Mouse (Mus musculus): Measurements from ENCODE around the gene Dagla. TPM values are rescaled to one million over a fixed set of nuclear protein-coding genes. Genes with fewer than 3 reads are reported as not detected.

Gene Dagla
- total RNA-seq, 2 experiments from 2014 or later, result 93.7 to 95.4 TPM

DNA sequence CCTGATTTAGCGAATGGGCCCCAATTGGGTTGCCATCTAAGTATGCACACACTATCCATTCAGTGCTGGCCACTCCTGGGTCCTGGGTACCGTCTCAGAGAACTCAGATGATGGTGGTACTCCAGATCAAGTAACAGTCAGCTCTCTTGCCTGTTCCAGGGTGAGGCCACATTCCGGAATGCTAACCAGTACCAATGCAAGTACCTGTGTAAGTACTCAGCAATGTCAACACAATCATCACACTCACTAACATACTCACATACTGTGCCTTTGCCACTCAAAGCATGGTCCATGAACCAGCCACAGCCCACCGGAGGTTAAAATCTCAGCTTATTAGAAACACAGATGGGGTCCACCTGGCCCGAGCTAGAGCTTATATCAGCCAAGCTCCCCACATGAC lies 10.7 kb downstream of the Dagla start:
- TF ChIP-seq CTCF (IDR thresholded peaks at IDR 0.05), result no peak
- no peak for DNase-seq (ENCODE audit: extremely low spot score in 1 of 2, low spot score in 2 of 2)
- Histone ChIP-seq H3K27ac (peak overlapping the region; percentile 90), H3K4me3 (no peak overlapping the region)
- intact Hi-C loops (cut with DNase I), result no loop called here

DNA sequence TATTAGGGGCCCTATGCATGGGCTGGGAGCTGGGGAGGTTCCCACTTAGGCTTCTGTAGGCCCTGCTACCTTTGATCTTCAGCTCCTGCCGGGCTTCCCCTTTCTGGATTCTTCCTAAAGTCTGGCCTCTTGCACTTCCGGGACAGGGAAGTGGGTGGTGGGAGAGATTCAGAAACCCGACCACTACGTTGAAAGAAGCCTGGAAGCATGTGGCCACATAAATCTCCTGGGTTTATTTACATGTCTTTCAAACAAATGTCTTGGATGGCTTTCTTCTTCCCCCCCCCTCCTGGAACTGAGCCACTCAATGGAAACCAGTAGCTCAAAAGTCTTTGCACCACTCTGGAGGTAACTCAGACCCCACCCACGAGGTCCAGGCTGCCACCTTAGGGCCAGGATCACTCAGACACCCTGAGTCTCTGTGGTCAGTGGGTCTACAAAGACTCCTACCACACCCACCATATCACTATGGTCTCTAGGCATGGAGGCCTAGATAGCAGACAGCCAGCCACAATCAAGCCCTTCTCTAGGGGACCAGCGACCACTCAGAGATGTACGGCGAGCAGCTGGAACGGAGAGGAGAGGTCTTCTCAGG lies 12.7 kb downstream of the Dagla start:
- Histone ChIP-seq H3K4me3 (no peak overlapping the region), H3K27ac (peak overlapping the region; percentile 90)
- no peak for TF ChIP-seq CTCF (IDR thresholded peaks at IDR 0.05)
- no peak for DNase-seq (ENCODE audit: extremely low spot score in 1 of 2, low spot score in 2 of 2)
- intact Hi-C loops (cut with DNase I), result no loop called here

DNA sequence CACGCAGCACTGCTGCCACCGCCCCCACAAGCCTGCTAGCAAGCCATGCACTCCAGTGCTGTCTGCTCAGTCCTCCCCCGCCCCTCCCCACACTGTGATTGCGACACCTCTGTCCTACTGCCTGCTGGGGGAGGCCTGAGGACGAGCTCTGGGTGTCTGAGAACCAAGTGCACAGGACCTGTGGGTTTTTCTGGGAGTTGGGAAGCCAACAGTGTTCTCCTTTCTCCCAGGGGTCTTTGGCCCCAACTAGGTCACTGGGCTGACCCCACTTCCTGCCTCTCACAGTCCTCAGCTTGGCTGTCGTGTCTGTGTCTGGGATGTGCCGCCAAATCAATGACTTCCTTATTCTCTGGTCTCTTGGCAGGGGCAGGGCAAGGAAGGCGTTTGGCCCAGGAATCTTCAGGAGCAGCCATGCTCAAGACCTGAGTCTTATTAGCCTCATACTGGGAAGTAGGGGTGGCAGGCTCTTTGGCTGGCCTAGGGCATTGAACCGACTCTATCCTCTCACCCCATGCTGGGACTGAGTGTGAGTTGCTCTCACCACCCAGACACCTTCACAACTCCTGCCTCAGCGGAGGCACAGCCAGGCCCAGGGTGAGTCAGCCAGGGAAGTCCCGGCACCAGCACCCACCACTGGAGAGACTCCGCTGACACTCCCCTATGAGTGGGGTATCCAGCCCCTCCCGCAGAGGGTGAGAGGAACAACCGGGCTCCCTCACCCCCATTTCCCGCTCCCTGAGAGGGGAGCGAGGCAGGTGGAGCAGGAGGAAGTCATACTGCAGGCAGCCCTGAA lies 14.3 kb downstream of the Dagla start:
- intact Hi-C loops (cut with DNase I), result loop anchor here (1.0 kb wide), 1 partner anchor 17 kb away; no protein-coding TSS in a partner anchor
- H3K27ac ChIP-seq, result peak overlapping the region; percentile 86

DNA sequence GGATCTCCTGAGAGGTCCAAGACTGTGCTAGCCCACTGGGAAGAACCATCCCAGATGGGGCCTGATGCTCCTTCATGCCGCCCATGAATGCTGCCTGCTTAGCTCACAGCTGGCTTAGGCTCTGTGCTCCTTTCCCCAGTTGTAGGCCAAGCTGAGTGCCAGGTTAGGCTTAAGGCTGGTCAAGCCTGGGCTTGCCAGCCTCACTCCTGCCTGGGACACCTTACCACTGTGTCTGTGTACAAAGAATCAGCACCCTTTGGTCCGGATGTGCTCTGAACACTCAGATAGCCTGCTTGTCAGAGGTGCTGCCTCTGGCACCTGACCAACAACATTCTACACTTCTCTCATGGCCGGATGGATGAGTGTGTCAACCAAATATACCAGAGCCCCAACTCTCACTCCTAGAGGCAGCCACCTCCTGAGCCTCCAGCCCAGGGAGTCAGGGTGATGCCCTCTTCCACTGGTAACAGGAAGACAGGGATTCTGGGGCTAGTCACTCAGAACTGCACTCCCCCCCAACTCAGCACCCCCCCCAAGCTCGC lies 15.0 kb downstream of the Dagla start:
- intact Hi-C loops (cut with DNase I), result loop anchor here (1.0 kb wide), 1 partner anchor 16 kb away; no protein-coding TSS in a partner anchor
- TF ChIP-seq CTCF (IDR thresholded peaks at IDR 0.05), result no peak
- H3K27ac ChIP-seq, result peak overlapping the region; percentile 86
- H3K4me3 ChIP-seq, result no peak overlapping the region
- no peak for DNase-seq (ENCODE audit: extremely low spot score in 1 of 2, low spot score in 2 of 2)

More for the DNA sequence above, 14.3 kb downstream of the Dagla start:
- no peak overlapping the region for H3K4me3 ChIP-seq
- TF ChIP-seq CTCF (IDR thresholded peaks at IDR 0.05), result no peak
- peak; percentile 63 to 65 for DNase-seq (ENCODE audit: extremely low spot score in 1 of 2, low spot score in 2 of 2)

DNA sequence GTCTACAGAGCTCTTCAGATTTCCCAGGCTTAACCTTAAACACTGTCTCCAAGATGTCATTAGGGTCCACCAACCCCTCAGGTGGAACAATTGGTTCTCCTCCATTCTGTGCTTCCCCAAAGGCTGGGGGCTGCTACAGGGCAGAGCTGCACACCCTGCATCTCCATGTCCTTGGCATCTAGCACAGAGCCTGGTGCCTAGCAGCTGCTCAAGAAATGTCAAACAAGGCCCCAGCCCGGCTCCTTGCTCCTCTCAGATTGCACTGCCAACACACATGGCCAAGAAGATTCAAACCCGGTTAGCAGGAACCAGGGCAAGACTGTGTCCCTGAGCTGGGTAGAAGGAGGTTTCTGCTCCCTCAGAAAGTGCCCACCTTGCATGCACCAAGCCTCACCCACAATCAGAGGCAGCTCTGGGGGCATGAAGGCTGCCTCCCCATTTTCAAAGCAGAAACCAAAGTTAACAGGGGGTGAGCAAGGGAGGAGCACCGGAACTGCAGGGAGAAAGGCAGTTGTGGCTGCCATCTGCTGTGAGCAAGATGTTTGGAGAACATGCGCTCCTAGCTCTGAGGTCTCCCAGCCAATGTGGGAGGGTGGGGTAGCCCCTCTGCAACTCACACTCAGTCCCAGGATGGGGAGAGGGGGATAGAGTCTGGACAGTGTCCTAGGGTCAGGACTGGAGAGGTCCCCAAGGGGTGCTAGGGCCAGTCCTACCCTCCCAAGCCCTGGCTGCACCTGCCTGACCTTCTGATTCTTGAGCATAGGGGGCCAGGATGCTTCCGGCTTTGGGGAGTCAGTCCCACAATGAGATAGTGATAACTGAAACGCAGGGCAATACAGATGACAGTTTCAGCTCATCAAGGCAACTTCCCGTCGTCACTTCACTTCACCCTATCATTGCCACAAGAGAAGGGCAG lies 16.3 kb downstream of the Dagla start:
- DNase-seq (ENCODE audit: extremely low spot score in 1 of 2, low spot score in 2 of 2), result no peak
- intact Hi-C loops (cut with DNase I), result no loop called here
- TF ChIP-seq CTCF (IDR thresholded peaks at IDR 0.05), result no peak
- Histone ChIP-seq H3K27ac (peak overlapping the region; percentile 86), H3K4me3 (no peak overlapping the region)

DNA sequence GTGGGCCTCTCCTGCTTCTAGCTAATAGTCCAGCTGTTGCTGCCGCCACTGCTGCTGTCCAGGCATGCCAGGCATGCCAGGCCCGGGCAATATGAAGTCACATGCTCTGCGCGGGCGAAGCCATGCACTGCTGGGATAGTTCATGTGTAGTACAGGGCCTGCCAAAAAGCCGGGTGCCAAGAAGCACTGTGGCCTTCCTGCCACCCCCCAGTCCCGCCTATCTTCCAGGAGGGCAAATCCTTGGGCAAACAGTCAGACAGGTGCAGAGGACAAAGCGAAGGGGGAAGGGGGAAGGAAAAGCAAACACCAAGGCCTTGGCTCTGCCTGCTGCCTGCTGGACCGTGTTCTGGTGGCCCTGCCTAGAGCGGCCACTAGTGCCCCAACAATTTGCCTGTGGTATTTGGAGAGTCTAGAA lies 18.2 kb downstream of the Dagla start:
- no peak overlapping the region for H3K4me3 ChIP-seq

DNA sequence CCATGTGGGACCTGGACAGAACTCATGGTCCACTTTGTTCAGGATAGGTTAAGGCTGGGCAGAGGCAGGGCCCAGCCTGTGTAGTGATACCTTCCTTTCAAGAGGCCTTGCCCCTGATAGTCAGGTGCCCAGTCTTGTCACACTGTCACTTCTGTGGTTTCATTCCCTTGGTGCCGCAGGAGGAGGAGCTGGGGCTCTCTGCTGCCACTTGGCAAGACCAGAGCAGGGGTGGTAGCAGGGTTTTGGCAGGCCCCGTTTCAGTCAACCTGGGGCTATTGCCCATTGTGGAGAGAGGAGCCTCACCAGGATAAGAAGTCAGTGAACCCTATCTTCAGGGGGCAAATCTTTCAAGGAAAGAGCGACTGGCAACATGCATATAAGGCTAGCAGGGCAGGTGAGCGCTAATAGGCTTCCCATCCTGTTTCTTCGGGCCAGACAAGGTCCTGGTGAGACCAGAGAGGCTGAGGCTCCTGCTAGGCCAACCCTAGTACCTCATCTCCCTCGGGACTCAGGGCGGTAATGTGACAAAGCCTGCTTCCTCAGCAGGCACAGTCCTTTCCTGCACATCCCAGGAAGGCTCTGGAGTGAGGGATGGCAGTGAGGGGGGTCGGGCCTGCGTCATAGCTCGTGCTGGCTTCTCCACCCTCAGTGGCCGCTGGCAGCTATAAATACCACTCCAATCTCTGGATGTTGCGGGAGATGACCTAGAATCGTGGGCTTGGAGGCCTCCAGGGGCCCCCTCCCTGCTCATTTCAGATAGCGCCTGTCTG lies 23.7 kb downstream of the Dagla start:
- Histone ChIP-seq H3K4me3 (no peak overlapping the region), H3K27ac (peak overlapping the region; percentile 72)
- no peak for TF ChIP-seq CTCF (IDR thresholded peaks at IDR 0.05)
- DNase-seq (ENCODE audit: extremely low spot score in 1 of 2, low spot score in 2 of 2), result no peak
- intact Hi-C loops (cut with DNase I), result no loop called here

More for the DNA sequence above, 18.2 kb downstream of the Dagla start:
- DNase-seq (ENCODE audit: extremely low spot score in 1 of 2, low spot score in 2 of 2), result no peak
- TF ChIP-seq CTCF (IDR thresholded peaks at IDR 0.05), result no peak
- H3K27ac ChIP-seq, result peak overlapping the region; percentile 75
- intact Hi-C loops (cut with DNase I), result no loop called here

DNA sequence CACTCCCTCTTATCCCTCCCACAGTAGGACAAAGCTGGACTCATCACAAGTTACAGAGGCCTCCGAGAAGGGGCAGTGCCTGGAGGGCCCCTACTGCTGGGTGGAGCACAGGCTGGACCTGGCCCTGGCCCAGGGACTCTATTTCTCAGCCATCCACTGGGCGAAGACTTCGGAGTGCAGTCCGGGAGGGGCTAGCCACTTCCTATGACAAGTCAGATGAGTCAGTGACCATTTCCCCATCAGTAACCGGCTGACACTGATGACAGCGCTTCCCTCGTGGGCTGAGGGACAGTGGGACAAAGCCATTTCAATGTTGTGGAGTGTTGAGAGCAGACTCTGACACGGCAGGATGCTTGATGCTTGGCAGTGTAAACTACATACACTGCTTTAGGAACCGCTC lies 25.0 kb downstream of the Dagla start:
- no peak for DNase-seq (ENCODE audit: extremely low spot score in 1 of 2, low spot score in 2 of 2)
- Histone ChIP-seq H3K4me3 (no peak overlapping the region), H3K27ac (no peak overlapping the region)
- intact Hi-C loops (cut with DNase I), result no loop called here
- TF ChIP-seq CTCF (IDR thresholded peaks at IDR 0.05), result no peak

DNA sequence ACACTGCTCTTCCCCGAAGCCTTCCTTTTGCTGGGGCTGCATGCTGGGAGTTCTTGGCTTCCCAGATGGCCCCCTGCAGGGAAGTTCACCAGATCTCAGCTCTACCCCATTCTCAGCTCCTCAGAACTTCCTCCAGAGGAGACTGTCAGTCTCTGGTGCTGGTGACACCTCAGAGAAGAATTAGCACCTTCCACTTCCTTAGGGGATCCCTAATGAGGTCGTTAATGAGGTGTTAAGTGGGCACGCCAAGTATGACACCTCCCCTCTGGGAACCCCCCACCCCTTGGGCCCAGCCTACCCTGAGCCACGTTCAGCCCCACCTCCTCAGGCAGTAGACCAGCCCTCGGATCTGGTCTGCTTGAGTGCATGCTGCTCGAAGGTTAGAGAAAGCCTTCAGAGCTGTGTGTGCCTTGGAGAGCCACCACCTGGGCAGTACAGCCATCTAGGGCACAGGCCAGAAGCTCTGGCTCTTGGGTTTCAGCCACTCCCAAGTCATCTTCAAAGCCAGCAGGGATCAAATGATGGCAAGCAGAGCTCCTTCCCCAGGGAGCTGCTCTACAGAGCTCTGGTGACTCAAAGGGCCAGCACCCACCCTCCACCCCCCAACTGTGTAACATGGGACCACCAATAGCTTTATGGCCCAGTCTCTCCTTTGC lies 25.9 kb downstream of the Dagla start:
- DNase-seq (ENCODE audit: extremely low spot score in 1 of 2, low spot score in 2 of 2), result no peak
- intact Hi-C loops (cut with DNase I), result no loop called here
- peak overlapping the region; percentile 40 for H3K27ac ChIP-seq
- TF ChIP-seq CTCF (IDR thresholded peaks at IDR 0.05), result no peak
- H3K4me3 ChIP-seq, result no peak overlapping the region

DNA sequence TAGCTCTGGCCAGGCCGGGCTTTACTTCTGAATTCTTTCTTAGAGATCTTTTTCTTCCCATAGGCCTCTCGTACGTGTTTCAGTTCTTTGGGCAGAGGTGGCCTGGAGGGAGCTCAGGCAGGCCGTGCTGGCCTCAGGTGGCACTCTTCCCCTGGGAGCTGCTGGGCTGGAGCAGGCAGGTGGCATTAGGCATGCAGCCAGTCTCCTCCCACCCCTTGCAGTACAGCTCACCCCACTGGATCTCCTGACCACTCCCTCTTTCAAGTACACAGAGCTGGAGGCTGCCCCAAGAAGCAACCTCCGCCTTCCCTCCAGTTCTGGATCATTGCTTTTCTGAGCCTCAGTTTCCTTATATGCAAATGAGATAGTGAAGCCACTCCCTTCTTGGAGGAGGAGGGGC lies 26.9 kb downstream of the Dagla start:
- no peak for TF ChIP-seq CTCF (IDR thresholded peaks at IDR 0.05)
- no peak for DNase-seq (ENCODE audit: extremely low spot score in 1 of 2, low spot score in 2 of 2)
- peak overlapping the region; percentile 80 for H3K27ac ChIP-seq
- intact Hi-C loops (cut with DNase I), result no loop called here
- H3K4me3 ChIP-seq, result no peak overlapping the region

Data from left cerebral cortex, adult 2 months (tissue).